In the genomic region with DNA sequence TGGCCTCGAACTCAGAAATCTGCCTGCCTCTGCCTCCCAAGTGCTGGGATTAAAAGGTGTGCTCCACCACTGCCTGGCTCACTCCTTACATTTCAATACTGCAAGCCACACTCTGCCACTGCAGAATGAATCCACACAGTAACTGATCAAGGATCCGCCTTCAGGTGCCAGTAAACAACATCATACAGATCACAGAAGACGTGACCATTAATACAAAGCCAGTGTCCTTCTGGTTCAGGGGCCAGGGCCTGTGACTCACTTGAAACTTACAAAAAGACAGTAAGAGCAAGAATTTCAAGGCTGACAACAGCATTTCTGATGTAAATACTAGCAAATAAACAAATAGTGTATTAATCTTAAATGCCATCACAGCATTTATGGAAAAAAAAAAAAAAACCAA, we compare ENCODE assay signal across 28 mouse cellular contexts.
"Had no signal": no experiment of that assay in that cellular context is flagged by ENCODE, and none has a peak within 500 bp of the region (broad histone marks: within the 10 kb centered on the region; RNA-seq: fewer than 3 reads in every experiment).

No protein-coding gene starts in this region.

- H3K4me1 ChIP-seq: limb, embryonic 10.5 days; limb, embryonic 12.5 days; limb, embryonic 13.5 days; limb, embryonic 15.5 days; liver, embryonic 15.5 days; lung, embryonic 15.5 days; midbrain, embryonic 10.5 days; midbrain, embryonic 12.5 days; midbrain, embryonic 13.5 days; midbrain, embryonic 15.5 days; neural tube, embryonic 12.5 days had no signal

- H3K27ac ChIP-seq: limb, embryonic 10.5 days; limb, embryonic 12.5 days; limb, embryonic 13.5 days; limb, embryonic 15.5 days; liver, embryonic 12.5 days; liver, embryonic 13.5 days; liver, embryonic 14.5 days; liver, embryonic 15.5 days; lung, embryonic 15.5 days; macrophage; midbrain, embryonic 10.5 days; midbrain, embryonic 12.5 days; midbrain, embryonic 13.5 days; midbrain, embryonic 15.5 days; neural tube, embryonic 12.5 days had no signal

- H3K4me3 ChIP-seq: limb, embryonic 10.5 days; limb, embryonic 12.5 days; limb, embryonic 13.5 days; limb, embryonic 15.5 days; liver, embryonic 12.5 days; liver, embryonic 13.5 days; liver, embryonic 15.5 days; lung, embryonic 15.5 days; megakaryocyte, embryonic 14.5 days; midbrain, embryonic 10.5 days; midbrain, embryonic 12.5 days; midbrain, embryonic 13.5 days; midbrain, embryonic 15.5 days; myocyte; neural tube, embryonic 12.5 days had no signal

- H3K9ac ChIP-seq: limb, embryonic 12.5 days; limb, embryonic 13.5 days; limb, embryonic 15.5 days; liver, embryonic 12.5 days; liver, embryonic 13.5 days; liver, embryonic 14.5 days; liver, embryonic 15.5 days; liver, postnatal 0 days; lung, embryonic 14.5 days; lung, embryonic 15.5 days; midbrain, embryonic 12.5 days; midbrain, embryonic 13.5 days; midbrain, embryonic 15.5 days; neural tube, embryonic 12.5 days had no signal

- H3K27me3 ChIP-seq: limb, embryonic 12.5 days; limb, embryonic 13.5 days; limb, embryonic 15.5 days; liver, embryonic 12.5 days; liver, embryonic 13.5 days; liver, embryonic 15.5 days; lung, embryonic 15.5 days; megakaryocyte, embryonic 14.5 days; midbrain, embryonic 12.5 days; midbrain, embryonic 13.5 days; midbrain, embryonic 15.5 days; neural tube, embryonic 12.5 days had no signal

- H3K9me3 ChIP-seq: limb, embryonic 10.5 days; limb, embryonic 12.5 days; limb, embryonic 13.5 days; limb, embryonic 15.5 days; liver, embryonic 12.5 days; liver, embryonic 13.5 days; liver, embryonic 15.5 days; lung, embryonic 15.5 days; megakaryocyte, embryonic 14.5 days; midbrain, embryonic 10.5 days; midbrain, embryonic 12.5 days; midbrain, embryonic 13.5 days; midbrain, embryonic 15.5 days; neural tube, embryonic 12.5 days had no signal

- DNase-seq: left cerebral cortex, postnatal 4 days; liver; liver, embryonic 13.5 days; liver, postnatal 0 days; lung, adult 18-20 months; lung, adult 2 months; lung, embryonic 14.5 days; lung, postnatal 10 days; lung, postnatal 14 days; lung, postnatal 36 days; lung, postnatal 4 days; midbrain, embryonic 14.5 days had no signal

- H3K36me3 ChIP-seq: midbrain, embryonic 15.5 days had no signal
